Mouse (Mus musculus) kidney, adult 2 months (tissue): Measurements from ENCODE around the gene Clpb.

Experiments
- CTCF ChIP-seq: fragments of 200-500 bp; conservative IDR thresholded peaks from 2 replicates; pipeline ENCODE4 v1.5.1; 2011; ENCODE audit warnings: low read depth, mild to moderate bottlenecking, control low read depth, low read length, moderate library complexity, mixed read lengths; ENCODE audit not compliant: insufficient read depth, insufficient read length
- POLR2A ChIP-seq: fragments of 200-500 bp; IDR thresholded peaks from one replicate; pipeline ENCODE4 v1.6.1; 2011; ENCODE audit warnings: low read depth, low read length, control low read depth

DNA sequence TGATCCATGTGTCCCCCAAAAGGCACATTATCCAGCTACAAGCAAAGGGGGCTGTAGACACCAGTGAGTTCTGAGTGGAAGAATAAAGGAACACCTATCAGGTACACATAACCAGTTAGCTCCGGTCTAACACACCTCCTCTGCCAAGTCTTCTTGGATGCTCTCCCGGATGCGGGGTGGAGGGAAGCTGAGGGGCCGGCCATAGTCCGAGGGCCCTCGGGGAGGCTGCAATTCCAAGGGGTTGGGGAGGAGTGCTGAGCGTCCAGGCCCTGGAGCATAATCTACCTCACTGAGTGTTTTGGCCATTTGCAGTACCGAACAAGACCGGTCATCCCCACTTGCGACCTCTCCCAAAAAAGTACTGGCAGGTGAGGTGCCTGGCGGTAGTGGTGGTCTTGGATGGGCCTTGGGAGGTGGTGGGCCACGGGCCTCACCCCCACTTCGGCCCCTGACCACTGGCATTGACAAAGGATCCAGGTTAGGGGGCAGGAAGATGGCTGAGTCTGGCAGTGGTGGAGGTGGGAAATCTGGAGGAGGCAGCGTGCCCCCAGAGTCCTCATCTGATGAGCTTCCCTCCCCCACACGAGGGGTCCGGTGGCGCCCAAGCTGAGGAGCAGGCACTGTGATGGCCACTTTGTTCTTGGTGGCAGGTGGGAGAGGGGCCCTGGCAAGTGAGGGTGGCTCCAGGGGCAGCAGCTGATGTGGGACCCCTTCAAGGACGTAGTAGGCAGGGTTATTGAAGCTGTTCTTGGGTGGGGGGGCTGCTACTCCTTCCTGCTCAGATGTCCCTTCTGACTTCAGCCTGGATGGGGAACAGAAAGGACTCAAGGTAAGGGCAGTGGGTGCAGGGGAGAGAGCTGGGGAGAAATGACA, 160.6 kb downstream of the Clpb start:
- TF ChIP-seq CTCF (no peak), POLR2A (no peak)
